Mouse (Mus musculus): Measurements from ENCODE around the gene Teddm1b. TPM values are rescaled to one million over a fixed set of nuclear protein-coding genes. Genes with fewer than 3 reads are reported as not detected.

The Teddm1b gene
- total and polyA plus RNA-seq, 3 experiments = not detected

GRCm38 (mm10) chr1:153904236-153904635 lies 30.1 kb downstream of the Teddm1b start:
- H3K4me1 ChIP-seq (ENCODE audit: control insufficient read depth, insufficient read depth, low read length) = peaks cover 11% of the 10 kb centered on the region
- 90% methylated on average over 14 of the region's 14 CpGs for WGBS
- H3K27me3 ChIP-seq (ENCODE audit: control insufficient read depth, insufficient read depth, low read length) = no peaks in the 10 kb centered on the region
- H3K36me3 ChIP-seq (ENCODE audit: control insufficient read depth, insufficient read depth, low read length) = peaks cover 50% of the 10 kb centered on the region
- no peak overlapping the region for H3K9ac ChIP-seq (ENCODE audit: low read depth, low read length)
- no peaks in the 10 kb centered on the region for H3K79me2 ChIP-seq (replicated peaks; ENCODE audit: control insufficient read depth, insufficient read depth, low read length)
- no peak for DNase-seq
- TF ChIP-seq EP300 (IDR thresholded peaks at IDR 0.05; ENCODE audit: insufficient read depth, low read depth, low read length) (no peak), CTCF (IDR thresholded peaks at IDR 0.05) (no peak), POLR2A (IDR thresholded peaks at IDR 0.05; ENCODE audit: insufficient read depth, low read depth, low read length) (no peak)
- no peak overlapping the region for H3K27ac ChIP-seq
- intact Hi-C loops (cut with DNase I) = no loop called here
- H3K4me3 ChIP-seq = no peak overlapping the region

DNA sequence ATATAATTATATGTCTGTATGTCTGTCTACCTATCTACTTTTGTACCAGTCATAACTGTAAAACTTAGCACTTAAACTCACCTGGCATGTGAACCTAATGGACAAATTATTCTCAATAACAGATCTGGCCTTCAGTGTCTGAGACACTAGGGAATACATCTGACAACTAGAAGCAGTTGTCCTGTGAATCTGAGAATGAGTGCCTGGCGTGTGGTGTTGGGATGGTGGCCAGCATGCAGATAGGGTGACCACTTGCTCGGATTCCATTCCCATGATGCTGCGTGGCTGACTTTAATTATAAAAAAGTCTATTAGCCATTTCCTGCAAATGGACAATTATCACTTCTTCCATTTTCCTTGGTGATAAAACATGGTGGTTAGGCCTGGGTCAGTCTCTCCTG lies 31.7 kb downstream of the Teddm1b start:
- DNase-seq = no peak
- Histone ChIP-seq H3K36me3 (ENCODE audit: control insufficient read depth, insufficient read depth, low read length) (peaks cover 56% of the 10 kb centered on the region), H3K27ac (peak overlapping the region; percentile 9; the same call in 1 of the 2 replicates), H3K4me1 (ENCODE audit: control insufficient read depth, insufficient read depth, low read length) (peaks cover 15% of the 10 kb centered on the region), H3K4me3 (no peak overlapping the region), H3K79me2 (replicated peaks; ENCODE audit: control insufficient read depth, insufficient read depth, low read length) (no peaks in the 10 kb centered on the region), H3K9ac (ENCODE audit: low read depth, low read length) (no peak overlapping the region), H3K27me3 (ENCODE audit: control insufficient read depth, insufficient read depth, low read length) (no peaks in the 10 kb centered on the region)
- TF ChIP-seq POLR2A (IDR thresholded peaks at IDR 0.05; ENCODE audit: insufficient read depth, low read depth, low read length) (no peak), CTCF (IDR thresholded peaks at IDR 0.05) (no peak), EP300 (IDR thresholded peaks at IDR 0.05; ENCODE audit: insufficient read depth, low read depth, low read length) (no peak)
- intact Hi-C loops (cut with DNase I) = no loop called here
- 43% methylated on average over 3 of the region's 3 CpGs for WGBS

- Histone ChIP-seq H3K79me2 (replicated peaks; ENCODE audit: control insufficient read depth, insufficient read depth, low read length) (no peaks in the 10 kb centered on the region), H3K36me3 (ENCODE audit: control insufficient read depth, insufficient read depth, low read length) (peaks cover 45% of the 10 kb centered on the region), H3K4me1 (ENCODE audit: control insufficient read depth, insufficient read depth, low read length) (peaks cover 10% of the 10 kb centered on the region), H3K27me3 (ENCODE audit: control insufficient read depth, insufficient read depth, low read length) (no peaks in the 10 kb centered on the region), H3K4me3 (no peak overlapping the region), H3K9ac (ENCODE audit: low read depth, low read length) (no peak overlapping the region), H3K27ac (no peak overlapping the region)
- no peak for DNase-seq
- WGBS = 81% methylated on average over 6 of the region's 6 CpGs
- TF ChIP-seq EP300 (IDR thresholded peaks at IDR 0.05; ENCODE audit: insufficient read depth, low read depth, low read length) (no peak), CTCF (IDR thresholded peaks at IDR 0.05) (no peak), POLR2A (IDR thresholded peaks at IDR 0.05; ENCODE audit: insufficient read depth, low read depth, low read length) (no peak)
- intact Hi-C loops (cut with DNase I) = no loop called here
Observed at GRCm38 (mm10) chr1:153908208-153908607, 34.1 kb downstream of the Teddm1b start.

DNA sequence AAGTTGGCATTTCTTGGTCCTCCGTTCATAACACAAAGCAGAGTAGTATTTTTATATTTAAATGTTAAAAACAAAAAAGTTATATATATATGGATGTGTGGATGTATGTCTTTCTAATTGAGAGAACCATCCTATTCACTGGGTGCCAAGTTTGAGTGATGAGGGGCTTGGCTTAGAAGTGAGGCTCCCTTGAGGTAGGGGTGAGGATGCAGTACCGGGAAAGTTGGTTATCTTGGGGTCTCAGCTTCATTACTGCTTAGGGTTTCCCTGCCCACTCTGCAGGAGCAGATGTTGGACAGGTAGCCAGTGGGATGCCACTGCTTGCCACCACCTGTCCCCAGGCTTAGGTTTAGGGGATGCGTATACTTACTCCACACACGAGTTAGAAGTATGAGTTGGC lies 34.6 kb downstream of the Teddm1b start:
- no peaks in the 10 kb centered on the region for H3K79me2 ChIP-seq (replicated peaks; ENCODE audit: control insufficient read depth, insufficient read depth, low read length)
- 93% methylated on average over 4 of the region's 4 CpGs for WGBS
- DNase-seq = no peak
- intact Hi-C loops (cut with DNase I) = no loop called here
- H3K27me3 ChIP-seq (ENCODE audit: control insufficient read depth, insufficient read depth, low read length) = no peaks in the 10 kb centered on the region
- TF ChIP-seq CTCF (IDR thresholded peaks at IDR 0.05) (no peak), POLR2A (IDR thresholded peaks at IDR 0.05; ENCODE audit: insufficient read depth, low read depth, low read length) (no peak), EP300 (IDR thresholded peaks at IDR 0.05; ENCODE audit: insufficient read depth, low read depth, low read length) (no peak)
- H3K4me1 ChIP-seq (ENCODE audit: control insufficient read depth, insufficient read depth, low read length) = peaks cover 11% of the 10 kb centered on the region
- H3K9ac ChIP-seq (ENCODE audit: low read depth, low read length) = no peak overlapping the region
- H3K27ac ChIP-seq = no peak overlapping the region
- no peak overlapping the region for H3K4me3 ChIP-seq
- H3K36me3 ChIP-seq (ENCODE audit: control insufficient read depth, insufficient read depth, low read length) = peaks cover 39% of the 10 kb centered on the region

DNA sequence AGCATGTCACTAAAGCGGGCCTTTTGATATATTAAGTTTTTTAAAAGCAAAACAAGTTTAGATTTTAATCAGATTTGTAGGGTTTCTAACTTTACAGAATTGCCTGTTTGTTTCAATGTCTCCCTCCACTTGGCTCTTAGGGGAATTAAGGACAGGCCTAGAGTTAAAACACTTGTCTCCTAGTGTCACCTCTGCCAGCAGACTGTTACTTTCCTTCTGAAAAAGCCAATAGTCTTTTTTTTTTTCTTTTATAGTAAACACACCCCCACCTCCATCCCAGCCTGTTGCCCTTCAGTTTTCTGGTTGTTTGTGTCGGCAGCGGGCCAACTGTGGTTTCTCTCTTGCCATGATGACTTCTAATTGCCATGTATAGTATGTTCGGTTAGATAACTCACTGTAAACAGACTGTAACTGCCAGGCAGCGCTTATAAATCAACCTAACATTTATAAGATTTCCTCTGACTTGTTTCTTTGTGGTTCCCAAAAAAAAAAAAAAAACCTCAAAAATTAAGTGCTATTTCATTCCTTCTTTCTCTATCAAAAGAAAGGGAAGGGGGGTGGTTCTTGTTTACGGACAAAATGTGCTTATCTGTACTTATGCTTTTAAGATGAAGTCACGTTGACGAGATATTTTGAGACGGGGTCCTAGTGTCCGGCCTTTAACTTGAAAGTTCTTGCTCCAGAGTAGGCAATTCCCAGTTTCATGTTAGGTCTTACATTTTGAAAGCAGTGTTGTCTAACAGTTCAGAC lies 35.2 kb downstream of the Teddm1b start:
- intact Hi-C loops (cut with DNase I) = no loop called here
- H3K36me3 ChIP-seq (ENCODE audit: control insufficient read depth, insufficient read depth, low read length) = peaks cover 36% of the 10 kb centered on the region

GRCm38 (mm10) chr1:153909963-153910291 lies 35.8 kb downstream of the Teddm1b start:
- Histone ChIP-seq H3K27ac (no peak overlapping the region), H3K36me3 (ENCODE audit: control insufficient read depth, insufficient read depth, low read length) (peaks cover 31% of the 10 kb centered on the region), H3K9ac (ENCODE audit: low read depth, low read length) (no peak overlapping the region), H3K27me3 (ENCODE audit: control insufficient read depth, insufficient read depth, low read length) (no peaks in the 10 kb centered on the region), H3K79me2 (replicated peaks; ENCODE audit: control insufficient read depth, insufficient read depth, low read length) (no peaks in the 10 kb centered on the region), H3K4me1 (ENCODE audit: control insufficient read depth, insufficient read depth, low read length) (peaks cover 11% of the 10 kb centered on the region), H3K4me3 (no peak overlapping the region)
- intact Hi-C loops (cut with DNase I) = no loop called here
- TF ChIP-seq POLR2A (IDR thresholded peaks at IDR 0.05; ENCODE audit: insufficient read depth, low read depth, low read length) (peak; percentile 42; the same call in 1 of the 2 replicates), EP300 (IDR thresholded peaks at IDR 0.05; ENCODE audit: insufficient read depth, low read depth, low read length) (0 out of 2 replicates have a peak, but pooled peaks have one; percentile 30), CTCF (IDR thresholded peaks at IDR 0.05) (no peak)
- DNase-seq = no peak
- WGBS = 68% methylated on average over 9 of the region's 9 CpGs

More for the DNA sequence above, 35.2 kb downstream of the Teddm1b start:
- no peak overlapping the region for H3K9ac ChIP-seq (ENCODE audit: low read depth, low read length)
- no peaks in the 10 kb centered on the region for H3K79me2 ChIP-seq (replicated peaks; ENCODE audit: control insufficient read depth, insufficient read depth, low read length)
- DNase-seq = no peak
- H3K4me3 ChIP-seq = no peak overlapping the region
- 70% methylated on average over 10 of the region's 10 CpGs for WGBS
- no peak for TF ChIP-seq POLR2A (IDR thresholded peaks at IDR 0.05; ENCODE audit: insufficient read depth, low read depth, low read length)
- no peak for TF ChIP-seq CTCF (IDR thresholded peaks at IDR 0.05)
- no peak for TF ChIP-seq EP300 (IDR thresholded peaks at IDR 0.05; ENCODE audit: insufficient read depth, low read depth, low read length)
- no peak overlapping the region for H3K27ac ChIP-seq
- H3K4me1 ChIP-seq (ENCODE audit: control insufficient read depth, insufficient read depth, low read length) = peaks cover 12% of the 10 kb centered on the region
- no peaks in the 10 kb centered on the region for H3K27me3 ChIP-seq (ENCODE audit: control insufficient read depth, insufficient read depth, low read length)
